Mouse (Mus musculus) urinary bladder, postnatal 10 days (tissue): Measurements from ENCODE around the gene Olfr1218.
"Not testable (repeated sequence)": the region's sequence is repeated elsewhere in the genome, so short reads cannot be mapped to it uniquely, and the experiment has no call there.

ENCODE experiments used
- DNase-seq: peaks from one replicate; pipeline ENCODE4 v3.0.0; 2022; ENCODE audit warnings: low spot score

The Olfr1218 gene

GRCm38 (mm10) chr2:89061087-89061486 lies at the start of gene Olfr1218:
TSS of gene Olfr1218 (minus strand) at chr2:89061187.
- DNase-seq = no peak

GRCm38 (mm10) chr2:89106735-89107134 lies 45.7 kb upstream of the Olfr1218 start, which contains the start of gene Olfr1220:
TSS of gene Olfr1220 (minus strand) at chr2:89106835.
- DNase-seq = no peak

- no peak for DNase-seq
These were observed 44.7 kb upstream of the Olfr1218 start for GRCm38 (mm10) chr2:89105651-89106050.

GRCm38 (mm10) chr2:89093848-89094247 lies 32.9 kb upstream of the Olfr1218 start:
- DNase-seq = no peak

- DNase-seq = no peak
These were observed 22.4 kb upstream of the Olfr1218 start, which contains the start of gene Olfr1219 for GRCm38 (mm10) chr2:89083413-89083812. TSS of gene Olfr1219 (minus strand) at chr2:89083513.

GRCm38 (mm10) chr2:89081487-89081886 lies 20.5 kb upstream of the Olfr1218 start:
- DNase-seq = no peak

GRCm38 (mm10) chr2:89031965-89032364 lies 29.0 kb downstream of the Olfr1218 start, which contains the start of gene Olfr1217:
TSS of gene Olfr1217 (minus strand) at chr2:89032065.
- DNase-seq = no peak

GRCm38 (mm10) chr2:89021436-89021835 lies 39.6 kb downstream of the Olfr1218 start:
- DNase-seq = not testable (repeated sequence)

GRCm38 (mm10) chr2:89018240-89018639 lies 42.7 kb downstream of the Olfr1218 start, which contains the start of gene Olfr1216:
TSS of gene Olfr1216 (minus strand) at chr2:89018340.
- DNase-seq = no peak

- DNase-seq = no peak
These were observed 54.1 kb downstream of the Olfr1218 start, which contains the start of gene Olfr1215 for GRCm38 (mm10) chr2:89006873-89007272. TSS of gene Olfr1215 (minus strand) at chr2:89006973.
